8 mouse cellular contexts compared by ENCODE assay signal in the genomic region with DNA sequence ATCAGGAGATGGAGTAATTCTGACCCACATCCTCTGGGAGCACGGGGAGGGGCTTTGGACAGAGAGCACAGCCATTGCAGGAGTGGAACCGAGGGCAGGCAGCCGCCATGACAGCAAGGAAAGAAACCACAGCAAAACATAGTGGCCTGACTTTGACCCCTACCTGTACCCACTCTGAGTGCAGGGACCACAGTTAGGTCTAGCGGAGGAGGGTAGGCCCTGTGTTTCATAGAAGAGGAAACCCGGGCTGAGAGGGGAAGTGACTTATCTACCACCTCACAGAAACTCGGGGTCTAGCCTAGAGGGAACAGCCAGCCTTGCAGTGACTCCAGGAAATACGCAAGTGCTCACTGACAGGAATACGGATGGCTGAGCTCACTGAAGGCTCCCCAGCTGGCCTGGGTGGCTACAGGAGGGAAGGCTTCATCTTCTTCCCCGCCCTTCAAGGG. TPM values are rescaled to one million over a fixed set of nuclear protein-coding genes. Genes with fewer than 3 reads are reported as not detected.
DNase-seq lines count a peak whose midpoint lies in the region; ATAC-seq and TF ChIP-seq lines count a peak whose summit lies in the region.

No protein-coding gene starts in this region.

- ATAC-seq in activated CD4-positive, CD25-positive, alpha-beta regulatory T cell, adult 4 months: peak; percentile 25

- no peaks in the 10 kb centered on the region for H3K27me3 ChIP-seq in spleen, adult 2 months (ENCODE audit: control insufficient read depth, insufficient read depth, low read length)

- no peaks in the 10 kb centered on the region; the same call in 1 of the 2 replicates for H3K36me3 ChIP-seq in spleen, adult 2 months (ENCODE audit: control insufficient read depth, insufficient read depth, low read length)

- H3K4me3 ChIP-seq in spleen, adult 2 months (ENCODE audit: extremely low read depth, insufficient read depth, insufficient read length): peak overlapping the region; percentile 96

- 4% methylated on average over 9 of the region's 9 CpGs for whole genome bisulfite sequencing in spleen, adult 2 months

- peak overlapping the region; percentile 86 for H3K27ac ChIP-seq in spleen, adult 2 months (ENCODE audit: insufficient read depth, low read length)

- TF ChIP-seq CTCF in spleen, adult 2 months (IDR thresholded peaks at IDR 0.05; ENCODE audit: extremely low read depth, insufficient read depth, insufficient read length, insufficient replicate concordance): no peak

- TF ChIP-seq POLR2A in spleen, adult 2 months (IDR thresholded peaks at IDR 0.05; ENCODE audit: low read depth, low read length): no peak; the same call in 1 of the 2 replicates

- DNase-seq in 3T3-L1 (ENCODE audit: low read depth, low spot score): peak; percentile 55
- peak; percentile 67 to 81 for DNase-seq in heart, adult 9 months (ENCODE audit: low spot score in 2 of 2)
- peak; percentile 45 to 48 for DNase-seq in kidney, adult 8-10 months
- peak; percentile 53 for DNase-seq in lung, postnatal 10 days
- DNase-seq in spleen, adult 2 months (ENCODE audit: low read depth in 1 of 2, low spot score in 2 of 2): peak; percentile 49 to 64
- no peak for DNase-seq in left cerebral cortex, adult 18-20 months (ENCODE audit: low spot score in 2 of 2)
- no peak for DNase-seq in layer of hippocampus, adult 9-10 months (ENCODE audit: low spot score)

- H3K4me1 ChIP-seq in spleen, adult 2 months (ENCODE audit: control insufficient read depth, insufficient read depth, insufficient read length): peaks cover 31% of the 10 kb centered on the region

RNA-seq across cellular contexts. Expression of a gene that starts 1.0 kb away (rescaled TPM):
- 10 to 100 TPM; 48.8 to 64.6 TPM for polyA plus RNA-seq in activated CD4-positive, CD25-positive, alpha-beta regulatory T cell, adult 4 months (2017; shearing (Covaris generic))
- polyA plus RNA-seq in spleen, adult 2 months (2012; rRNA removed): 55.8 and 61.8 TPM in 2 replicates
- 10 to 100 TPM; 11.6 to 18.2 TPM for total RNA-seq in left cerebral cortex, adult 18-20 months (2021)

RNA-seq across cellular contexts. Expression of a gene that starts 8.1 kb away (rescaled TPM):
- 1 to 10 TPM; 2.4 to 2.6 TPM for polyA plus RNA-seq in activated CD4-positive, CD25-positive, alpha-beta regulatory T cell, adult 4 months (2017; shearing (Covaris generic))
- 4.3 and 6.4 TPM in 2 replicates for polyA plus RNA-seq in spleen, adult 2 months (2012; rRNA removed)
- under 1 TPM; 0.45 to 0.46 TPM for total RNA-seq in left cerebral cortex, adult 18-20 months (2021)

RNA-seq across cellular contexts. Expression of a gene that starts 50.6 kb away (rescaled TPM):
- polyA plus RNA-seq in activated CD4-positive, CD25-positive, alpha-beta regulatory T cell, adult 4 months (2017; shearing (Covaris generic)): 1 to 10 TPM in 1 of 2 experiments, under 1 TPM in 1; 0.65 to 1.1 TPM
- 13.9 and 17.9 TPM in 2 replicates for polyA plus RNA-seq in spleen, adult 2 months (2012; rRNA removed)
- 1 to 10 TPM; 3.0 to 3.6 TPM for total RNA-seq in left cerebral cortex, adult 18-20 months (2021)

RNA-seq across cellular contexts. Expression of a gene that starts 58.8 kb away (rescaled TPM):
- polyA plus RNA-seq in activated CD4-positive, CD25-positive, alpha-beta regulatory T cell, adult 4 months (2017; shearing (Covaris generic)): under 1 TPM in 1 of 2 experiments, not detected in 1; 0.37 TPM
- 0.11 and 0.14 TPM in 2 replicates for polyA plus RNA-seq in spleen, adult 2 months (2012; rRNA removed)
- 1 to 10 TPM; 2.3 to 3.7 TPM for total RNA-seq in left cerebral cortex, adult 18-20 months (2021)

Comparison
In these comparisons a context has a peak if more than half of its experiments do, and no peak if none do; other contexts are left out.
1. DNase-seq: peak in 3T3-L1 (single experiment), heart, adult 9 months (2 of 2), kidney, adult 8-10 months (2 of 2), lung, postnatal 10 days (single experiment) and spleen, adult 2 months (2 of 2); none in left cerebral cortex, adult 18-20 months (0 of 2) and layer of hippocampus, adult 9-10 months (single experiment).